Mouse (Mus musculus) myocyte (in vitro differentiated cells): Measurements from ENCODE around the gene Vmn1r135. TPM values are rescaled to one million over a fixed set of nuclear protein-coding genes. Genes with fewer than 3 reads are reported as not detected.
"Not testable (repeated sequence)": the region's sequence is repeated elsewhere in the genome, so short reads cannot be mapped to it uniquely, and the experiment has no call there.

Experiments used
- H3K27me3 ChIP-seq: one replicate; pipeline ENCODE4 v1.6.1; 2011; ENCODE audit not compliant: control insufficient read depth, insufficient read depth, insufficient read length
- H3K36me3 ChIP-seq: one replicate; pipeline ENCODE4 v1.6.1; 2011; ENCODE audit not compliant: control insufficient read depth, insufficient read depth
- H3K4me2 ChIP-seq: one replicate; pipeline ENCODE4 v1.6.1; 2011; ENCODE audit warnings: low read depth, control low read depth
- H3K4me3 ChIP-seq: one replicate; pipeline ENCODE4 v1.5.1; 2011; ENCODE audit warnings: mild to moderate bottlenecking, control low read depth, moderate library complexity
- H3K79me2 ChIP-seq: one replicate; pipeline ENCODE4 v1.6.1; 2011; ENCODE audit not compliant: control insufficient read depth, insufficient read depth
- H3ac ChIP-seq: one replicate; pipeline ENCODE4 v1.6.1; 2011; ENCODE audit not compliant: control insufficient read depth, insufficient read length
- polyA plus RNA-seq: library from polyadenylated mRNA; unstranded; fragments of >200 nt; fragmentation: generic; extraction: Trizol; gene quantifications from one replicate; pipeline ENCODE4 v1.2.1, GENCODE M21; 2012; ENCODE audit warnings: missing spikeins

Vmn1r135 gene
- polyA plus RNA-seq, result not detected

DNA sequence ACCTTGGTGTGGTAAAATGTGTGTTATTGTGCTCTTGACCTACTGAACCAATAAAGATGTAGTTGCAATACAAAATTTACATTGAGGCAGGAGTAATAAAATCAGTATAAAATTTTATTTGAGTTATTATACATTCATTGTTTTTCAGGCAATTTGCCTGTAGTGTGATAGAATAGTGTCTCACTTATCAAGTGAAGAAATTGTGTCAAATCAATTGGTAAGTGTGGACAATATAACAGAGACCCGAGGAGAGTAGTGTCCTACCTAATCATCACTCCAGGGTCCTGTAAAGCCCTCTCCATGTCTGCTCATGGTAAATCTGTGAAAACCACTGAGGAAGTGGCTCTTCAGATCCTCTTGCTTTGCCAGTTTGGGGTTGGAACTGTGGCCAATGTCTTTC, at the start of gene Vmn1r135:
TSS of gene Vmn1r135 (plus strand) at position 301 of the 400 bp plus-strand sequence.
- not testable (repeated sequence) for H3K36me3 ChIP-seq, H3K4me2 ChIP-seq, H3K79me2 ChIP-seq, H3K27me3 ChIP-seq, H3K4me3 ChIP-seq, H3ac ChIP-seq

DNA sequence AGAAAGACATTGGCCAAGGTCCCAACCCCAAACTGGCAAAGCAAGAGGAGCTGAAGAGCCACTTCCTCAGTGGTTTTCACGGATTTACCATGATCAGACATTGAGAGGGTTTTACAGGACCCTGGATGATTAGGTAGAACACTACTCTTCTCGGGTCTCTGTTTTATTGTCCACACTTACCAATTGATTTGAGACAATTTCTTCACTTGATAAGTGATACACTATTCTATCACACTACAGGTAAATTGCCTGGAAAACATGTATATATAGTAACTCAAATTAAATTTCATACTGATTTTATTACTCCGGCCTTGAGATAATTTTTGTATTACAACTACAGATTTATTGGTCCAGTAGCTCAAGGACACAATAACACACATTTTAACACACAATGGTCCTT, 35.5 kb upstream of the Vmn1r135 start, which contains the start of gene Gm4177:
TSS of gene Gm4177 (minus strand) at position 101 of the 400 bp plus-strand sequence.
- not testable (repeated sequence) for H3K36me3 ChIP-seq, H3K4me3 ChIP-seq, H3K4me2 ChIP-seq, H3K27me3 ChIP-seq, H3ac ChIP-seq, H3K79me2 ChIP-seq

DNA sequence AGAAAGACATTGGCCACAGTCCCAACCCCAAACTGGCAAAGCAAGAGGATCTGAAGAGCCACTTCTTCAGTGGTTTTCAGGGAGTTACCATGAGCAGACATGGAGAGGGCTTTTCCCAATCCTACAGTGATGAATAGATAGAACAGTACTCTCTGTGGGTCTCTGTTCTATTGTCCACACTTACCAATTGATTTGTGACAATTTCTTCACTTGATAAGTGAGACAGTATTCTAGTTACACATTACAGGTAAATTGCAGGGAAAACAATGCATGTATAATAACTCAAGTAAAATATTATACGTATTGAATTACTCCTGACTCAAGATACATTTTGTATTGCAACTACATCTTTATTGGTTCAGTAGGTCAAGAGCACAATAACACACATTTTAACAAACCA, 12.0 kb downstream of the Vmn1r135 start, which contains the start of gene Gm5725:
TSS of gene Gm5725 (minus strand) at position 101 of the 400 bp plus-strand sequence.
- H3K27me3 ChIP-seq, H3K36me3 ChIP-seq, H3K79me2 ChIP-seq, H3K4me3 ChIP-seq, H3K4me2 ChIP-seq, H3ac ChIP-seq: not testable (repeated sequence)

Other genes with a start within 250 kb of the Vmn1r135 start
- not detected for gene Vmn1r132, start 218.3 kb upstream of the Vmn1r135 start, polyA plus RNA-seq
- not detected for gene Gm4175, start 70.9 kb upstream of the Vmn1r135 start, polyA plus RNA-seq
- gene Gm4177, start 35.6 kb upstream of the Vmn1r135 start, polyA plus RNA-seq, result not detected
- not detected for gene Gm5725, start 11.9 kb downstream of the Vmn1r135 start, polyA plus RNA-seq
- not detected for gene Gm5891, start 88.9 kb downstream of the Vmn1r135 start, polyA plus RNA-seq
- not detected for gene Vmn1r137, start 162.2 kb downstream of the Vmn1r135 start, polyA plus RNA-seq
- gene Vmn1r138, start 196.5 kb downstream of the Vmn1r135 start, polyA plus RNA-seq, result not detected
- gene Gm6176, start 224.0 kb downstream of the Vmn1r135 start, polyA plus RNA-seq, result not detected
- gene Vmn1r139, start 236.7 kb downstream of the Vmn1r135 start, polyA plus RNA-seq, result not detected